Mouse (Mus musculus) ovary, postnatal 14 days (tissue): ENCODE results near the gene Tmc3.

ENCODE experiments used
- DNase-seq: peaks from one replicate; pipeline ENCODE4 v3.0.0; 2022; ENCODE audit warnings: low spot score

The Tmc3 gene

DNA sequence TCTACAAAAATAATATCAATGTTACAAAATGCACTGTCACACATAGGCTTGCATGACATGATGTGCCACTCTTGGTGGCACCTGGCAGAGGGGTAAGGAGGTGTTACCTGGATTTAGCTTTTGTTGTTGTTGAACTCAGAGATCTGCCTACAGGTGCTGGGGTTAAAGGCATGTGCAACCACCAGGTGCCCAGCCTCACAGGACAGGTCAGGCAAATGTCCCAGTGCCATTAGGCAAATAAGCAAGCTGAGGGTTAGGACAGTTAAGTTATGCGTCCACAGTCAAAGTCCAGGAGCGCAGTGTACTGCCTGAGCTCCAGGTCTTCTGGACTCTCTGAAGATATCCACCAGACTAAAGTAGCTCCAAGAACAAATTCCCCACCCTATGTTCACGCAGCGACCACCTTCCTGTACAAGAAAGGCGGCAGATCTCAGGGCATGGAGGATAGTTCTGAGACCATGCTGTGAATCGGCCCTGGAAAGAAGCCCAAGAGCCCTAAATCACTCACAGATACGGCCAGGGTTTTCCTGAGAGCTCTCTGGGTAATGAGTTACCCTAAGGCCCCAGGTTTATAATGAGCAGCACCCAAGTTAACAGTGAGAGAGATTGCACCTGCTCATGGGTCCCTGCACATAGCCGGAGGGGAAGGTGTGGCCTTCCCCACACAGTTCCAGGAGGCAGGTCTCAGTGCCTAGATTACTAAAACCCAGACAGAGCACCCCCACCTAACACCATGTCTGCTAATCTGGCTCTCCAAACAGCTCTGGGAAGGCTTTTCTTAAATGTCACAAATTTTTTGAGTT, 53.3 kb downstream of the Tmc3 start:
- no peak for DNase-seq

DNA sequence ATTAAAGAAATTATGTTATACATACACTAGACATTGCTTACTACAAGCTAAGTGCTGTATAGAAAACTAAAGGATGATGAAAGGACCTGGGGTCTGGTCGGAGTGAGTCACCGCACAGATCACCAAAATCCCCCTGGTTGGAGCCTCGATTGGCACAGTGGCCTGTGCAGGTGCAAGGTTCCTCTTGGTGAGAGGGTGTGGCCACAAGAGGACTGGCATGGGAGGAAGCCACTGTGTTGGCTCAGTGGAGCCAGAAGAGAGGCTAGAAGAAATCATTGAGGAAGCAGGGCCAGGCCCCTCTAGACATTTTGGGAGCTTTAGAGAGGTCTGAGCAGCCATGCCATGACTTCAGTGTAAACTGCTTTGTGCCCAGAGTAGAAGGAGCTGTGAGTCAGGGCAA, 54.4 kb downstream of the Tmc3 start:
- no peak for DNase-seq

GRCm38 (mm10) chr7:83640581-83640980, 55.9 kb downstream of the Tmc3 start:
- no peak for DNase-seq

GRCm38 (mm10) chr7:83641163-83641562, 56.4 kb downstream of the Tmc3 start:
- no peak for DNase-seq

GRCm38 (mm10) chr7:83643581-83643980, 58.9 kb downstream of the Tmc3 start:
- no peak for DNase-seq

DNA sequence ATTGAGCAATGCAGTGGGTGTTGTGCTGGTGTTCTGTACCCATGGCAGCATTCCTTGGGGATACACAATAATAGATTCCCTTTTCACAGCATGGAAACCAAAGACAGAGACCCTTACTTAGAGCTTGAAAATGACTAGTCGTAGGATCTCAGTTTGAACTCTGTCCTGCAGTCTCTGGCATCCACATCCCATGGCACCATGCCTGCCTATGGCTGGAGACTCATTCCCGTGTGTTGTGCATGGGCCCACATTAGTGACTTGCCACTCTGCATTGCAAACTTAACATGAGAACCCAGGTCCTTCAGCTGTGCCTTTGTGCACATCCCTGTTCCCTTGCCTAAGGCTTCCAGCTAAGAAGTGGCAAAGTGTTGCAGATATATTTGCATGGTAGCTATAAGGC, 60.0 kb downstream of the Tmc3 start:
- no peak for DNase-seq

DNA sequence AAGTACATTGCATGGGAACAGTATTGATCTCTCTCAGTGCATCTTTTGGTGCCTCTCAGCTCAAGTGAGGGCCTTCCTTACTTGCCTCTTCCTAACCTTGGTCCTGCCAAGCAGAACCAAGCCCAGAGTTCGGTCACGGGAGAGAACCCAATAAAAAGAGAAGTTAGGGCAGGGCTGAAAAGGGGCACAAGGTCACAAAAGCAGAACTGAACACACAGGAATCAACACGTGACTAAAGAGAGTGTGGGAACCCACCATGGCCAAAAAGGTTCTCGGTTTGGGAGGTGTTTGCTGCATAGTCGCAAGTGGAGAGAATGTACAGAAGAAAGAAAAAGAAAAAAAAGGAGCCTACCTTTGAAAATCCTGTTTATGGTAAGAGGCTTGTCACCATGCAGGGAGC, 60.7 kb downstream of the Tmc3 start:
- no peak for DNase-seq

- no peak for DNase-seq
These were observed 64.1 kb downstream of the Tmc3 start for GRCm38 (mm10) chr7:83648807-83649206.

DNA sequence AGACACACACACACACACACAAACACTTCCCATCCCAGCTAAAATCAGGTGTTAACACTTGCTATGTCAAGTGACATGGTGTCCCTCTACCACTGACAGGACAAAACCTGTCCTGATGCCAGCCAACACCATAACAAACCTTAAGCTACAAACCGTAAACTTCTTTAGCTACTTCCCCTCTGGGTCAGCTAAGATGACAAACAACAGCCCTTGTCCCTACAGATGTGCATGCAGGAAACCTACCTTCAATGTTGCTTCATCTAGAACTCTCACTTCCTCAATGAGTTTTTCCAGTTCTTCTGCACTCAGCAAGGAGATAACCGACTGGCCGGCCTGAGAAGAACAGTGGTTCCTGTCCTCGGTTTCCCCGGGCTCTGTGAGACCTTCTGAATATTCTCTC, 65.9 kb downstream of the Tmc3 start:
- no peak for DNase-seq

DNA sequence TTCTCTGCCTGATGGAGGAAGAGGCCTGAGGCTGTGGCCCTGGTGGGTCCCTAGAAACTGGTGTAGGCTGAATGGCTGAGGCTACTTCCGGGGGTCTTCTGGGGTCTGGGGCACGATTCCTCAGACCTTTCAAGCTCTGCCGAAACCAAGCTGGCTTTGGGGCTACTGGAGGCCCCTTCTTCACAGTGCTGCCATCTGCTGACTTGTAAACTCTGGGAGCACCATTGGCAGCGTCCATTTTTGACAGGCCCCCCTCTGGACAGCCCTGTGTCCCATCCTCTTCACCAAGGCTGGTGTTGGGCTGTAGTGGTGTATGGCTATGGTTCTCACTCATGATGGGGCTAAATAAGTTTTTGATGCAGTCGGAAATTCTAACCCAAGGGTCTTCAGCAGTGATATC, 67.8 kb downstream of the Tmc3 start:
- DNase-seq: no peak

DNA sequence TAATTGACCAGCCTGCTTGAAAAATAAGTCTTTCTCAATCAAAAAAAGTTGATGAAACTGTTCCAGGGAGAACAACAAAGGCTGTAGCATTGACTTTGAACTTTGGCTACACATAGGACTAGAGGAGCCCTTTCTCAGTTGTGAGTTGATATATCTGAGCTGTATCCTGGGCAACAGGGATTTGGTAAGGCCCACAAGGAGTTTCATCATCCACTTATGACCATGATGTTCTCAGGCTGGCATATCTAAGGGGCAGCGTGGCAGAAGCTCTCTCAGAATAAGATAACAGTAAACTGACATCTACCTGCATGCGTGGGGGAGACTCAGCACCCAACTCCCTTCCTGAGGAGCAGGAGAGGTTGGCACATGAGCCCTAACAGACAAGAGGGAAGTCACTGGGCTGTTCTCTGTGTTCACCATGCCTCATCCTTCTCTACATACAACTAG, 68.9 kb downstream of the Tmc3 start:
- no peak for DNase-seq

- no peak for DNase-seq
These were observed 69.5 kb downstream of the Tmc3 start for GRCm38 (mm10) chr7:83654196-83654595.

- DNase-seq: no peak
These were observed 70.4 kb downstream of the Tmc3 start for GRCm38 (mm10) chr7:83654938-83655630.

GRCm38 (mm10) chr7:83658716-83659115, 74.0 kb downstream of the Tmc3 start:
- no peak for DNase-seq

- no peak for DNase-seq
These were observed 74.7 kb downstream of the Tmc3 start for GRCm38 (mm10) chr7:83659159-83660065.

GRCm38 (mm10) chr7:83660273-83660691, 75.6 kb downstream of the Tmc3 start:
- no peak for DNase-seq

DNA sequence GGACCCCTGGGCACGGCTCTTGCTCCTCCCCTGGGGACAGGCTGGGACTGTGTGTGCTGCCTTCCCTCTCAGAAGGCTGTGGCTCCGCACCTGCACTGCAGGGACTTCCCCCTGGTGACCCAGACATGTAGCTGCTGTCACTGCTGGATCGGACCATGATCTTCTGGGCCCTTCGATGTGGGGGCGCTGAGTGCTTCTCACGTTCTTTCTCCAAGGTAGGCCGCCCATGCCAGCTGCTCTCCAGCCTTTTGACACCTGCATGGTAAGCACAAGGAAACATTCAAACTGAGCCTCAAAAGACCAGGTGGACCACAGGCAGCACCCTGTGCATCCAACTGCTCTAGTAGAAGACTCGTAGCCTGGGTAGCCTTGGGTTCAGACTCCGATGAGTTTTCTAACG, 76.3 kb downstream of the Tmc3 start:
- DNase-seq: no peak

DNA sequence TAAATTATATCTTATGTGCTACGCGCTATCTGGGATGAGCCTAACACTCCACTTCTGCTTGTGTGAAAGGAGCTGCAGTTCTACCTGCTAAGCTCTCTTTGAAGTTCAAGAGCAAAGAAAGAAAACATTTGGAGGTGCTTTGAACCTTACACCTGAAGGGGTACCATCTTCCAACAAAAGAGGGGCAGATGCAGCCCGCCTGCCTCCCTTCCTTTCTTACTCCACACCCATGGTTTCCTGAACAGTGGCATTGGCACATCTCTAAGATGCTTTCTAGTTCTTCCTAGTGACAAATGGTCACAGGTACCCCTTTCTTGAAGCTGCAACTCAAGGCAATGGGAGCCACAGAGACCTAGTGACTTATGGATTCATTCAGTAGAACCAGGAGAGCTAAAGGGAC, 77.0 kb downstream of the Tmc3 start:
- DNase-seq: no peak

DNA sequence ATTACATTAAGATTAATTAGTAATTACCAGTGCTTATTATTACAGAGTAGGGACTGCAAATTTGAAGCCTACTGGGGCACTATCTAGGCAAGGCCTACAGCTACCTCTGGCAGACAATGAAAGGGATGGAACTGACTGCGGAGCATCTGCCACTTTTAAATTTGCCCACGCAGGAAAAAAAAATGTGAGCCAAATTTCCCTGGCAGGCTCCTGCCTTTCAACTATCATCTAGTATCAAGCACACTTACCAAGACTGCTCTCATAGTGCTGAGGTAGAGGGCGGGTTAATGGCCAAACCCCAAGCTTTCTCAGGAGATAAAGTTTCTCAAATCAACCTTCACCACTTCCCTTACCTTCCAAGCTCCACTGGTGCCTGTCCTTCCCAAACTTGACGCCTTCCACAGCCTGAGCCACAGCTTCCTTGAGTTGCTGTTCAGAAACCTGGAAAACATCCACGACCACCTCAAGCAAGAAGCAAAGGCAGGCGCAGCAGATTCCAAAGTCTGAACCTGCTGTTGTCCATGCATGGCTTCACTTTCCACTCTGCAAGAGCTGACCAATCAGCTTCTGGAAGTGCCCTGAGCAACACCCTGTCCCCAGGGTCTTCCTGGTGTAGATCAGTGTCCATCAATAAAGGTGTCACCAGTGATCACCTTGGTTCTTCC, 78.1 kb downstream of the Tmc3 start:
- DNase-seq: no peak

- no peak for DNase-seq
These were observed 81.4 kb downstream of the Tmc3 start for GRCm38 (mm10) chr7:83666087-83666595.

DNA sequence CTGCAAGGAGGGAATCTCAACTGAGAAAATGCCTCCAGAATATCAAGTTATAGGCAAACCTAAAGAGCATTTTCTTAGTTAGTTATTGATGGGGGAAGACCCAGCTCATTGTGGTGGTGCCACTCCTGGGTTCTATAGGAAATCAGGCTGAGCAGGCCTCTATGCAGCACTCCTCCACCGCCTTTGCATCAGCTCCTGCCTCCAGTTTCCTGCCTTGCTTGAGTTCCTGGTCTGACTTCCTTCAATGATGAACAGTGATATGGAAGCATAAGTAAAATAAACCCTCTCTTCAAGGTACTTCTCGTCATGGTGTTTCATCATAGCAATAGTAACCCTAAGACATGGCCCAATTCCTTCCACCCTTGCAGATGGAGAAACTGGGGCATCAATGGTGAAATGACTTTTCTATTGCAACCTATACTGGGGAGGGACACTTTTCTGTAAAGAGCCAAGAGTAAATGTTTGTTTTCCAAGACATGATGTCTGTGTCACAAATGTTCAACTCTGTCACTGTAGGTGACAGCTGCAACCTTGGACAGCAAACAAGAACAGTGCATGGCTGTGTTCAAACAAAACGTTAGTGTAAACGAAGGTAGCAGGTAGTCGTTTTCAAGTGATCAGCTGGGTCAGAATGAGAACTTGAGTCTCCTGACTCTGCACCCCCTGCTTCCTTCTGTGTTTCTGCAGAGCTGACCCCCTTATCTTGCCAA, 83.4 kb downstream of the Tmc3 start:
- DNase-seq: no peak
